Mouse (Mus musculus) liver, embryonic 18 days (tissue): ENCODE measurements around the gene Rad18. TPM values are rescaled to one million over a fixed set of nuclear protein-coding genes. Genes with fewer than 3 reads are reported as not detected.

Experiments used
- polyA plus RNA-seq: library from polyadenylated mRNA; depleted of rRNA; stranded (reverse); fragments of >200 nt; gene quantifications from 2 replicates; pipeline ENCODE4 v1.2.3, GENCODE M21; 2012; rRNA removed

Rad18 gene
- 5.0 TPM in 2 replicates for polyA plus RNA-seq

DNA sequence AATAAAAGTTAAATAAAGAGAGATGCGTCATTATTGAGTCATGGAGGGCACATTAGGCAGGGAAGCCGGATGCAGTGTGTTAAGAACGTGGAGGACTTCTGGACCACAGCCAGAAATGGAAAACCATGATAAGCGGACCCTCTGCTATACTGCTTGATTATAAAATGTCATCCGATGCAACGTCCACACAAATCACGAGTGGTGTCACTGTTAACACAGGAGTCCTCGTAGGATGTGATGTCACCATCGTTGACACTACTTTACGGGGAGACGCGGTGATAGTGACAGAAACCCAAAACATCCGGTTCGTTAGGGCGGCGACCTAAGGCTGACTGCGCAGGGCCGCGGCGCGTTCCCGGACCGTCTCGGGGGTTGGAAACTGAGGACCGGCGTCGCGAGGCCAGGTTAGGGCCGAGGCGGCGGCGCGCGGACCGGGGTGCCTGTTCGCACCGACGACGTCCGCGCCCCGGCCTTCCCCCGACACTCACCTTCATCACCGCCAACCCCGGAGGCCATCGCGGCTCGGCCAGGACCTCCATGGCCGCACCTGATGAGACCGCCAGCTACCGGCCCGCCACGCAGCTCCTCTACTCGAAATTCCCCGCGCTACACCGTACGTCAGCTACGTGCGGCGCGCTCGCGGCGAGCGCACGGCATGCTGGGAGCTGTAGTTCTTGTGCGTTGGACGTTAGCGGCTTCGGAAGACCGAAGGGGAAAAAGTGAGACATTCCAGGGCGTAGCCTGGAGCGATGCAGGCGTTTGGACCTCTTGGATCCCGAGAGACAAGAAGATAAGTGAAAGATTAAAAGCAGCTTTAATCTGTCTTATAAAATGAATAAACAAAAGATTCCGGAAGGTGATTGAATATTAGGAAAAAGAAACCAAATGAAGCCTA, at the start of gene Rad18:
Rad18 (minus strand) TSS at position 631 of the 895 bp plus-strand sequence.

Other genes starting within 250 kb of the Rad18 start
- gene Cav3, start 237.2 kb downstream of the Rad18 start, polyA plus RNA-seq, result 0.05 TPM in 1 of 2 replicates, not detected in the other
- gene Oxtr, start 206.7 kb downstream of the Rad18 start, polyA plus RNA-seq, result 0.01 TPM in 2 replicates